Mouse (Mus musculus) CD4-positive naive resting alpha-beta T cell, adult 76 days (primary cell): ENCODE results near the gene Olfr739. TPM values are rescaled to one million over a fixed set of nuclear protein-coding genes. Genes with fewer than 3 reads are reported as not detected.

Experiments used
- total RNA-seq: library from RNA; stranded (reverse); gene quantifications from one replicate; pipeline ENCODE4 v1.2.4, GENCODE M21; 2023

Gene Olfr739
- not detected for total RNA-seq

GRCm38 (mm10) chr14:50418326-50418725, at the start of gene Olfr739:
Gene Olfr739, plus strand, starts transcription at chr14:50418626.

GRCm38 (mm10) chr14:50380863-50381262, 37.6 kb upstream of the Olfr739 start, which contains the start of gene Olfr736:
Gene Olfr736, plus strand, starts transcription at chr14:50381163.

GRCm38 (mm10) chr14:50407268-50407667, 11.2 kb upstream of the Olfr739 start, which contains the start of gene Olfr738:
Gene Olfr738, plus strand, starts transcription at chr14:50407568.

GRCm38 (mm10) chr14:50445245-50445644, 26.8 kb downstream of the Olfr739 start, which contains the start of gene Olfr740:
Gene Olfr740, plus strand, starts transcription at chr14:50445545.

GRCm38 (mm10) chr14:50472438-50472837, 54.0 kb downstream of the Olfr739 start, which contains the start of gene Olfr741:
Gene Olfr741, plus strand, starts transcription at chr14:50472738.

Other genes with a start within 250 kb of the Olfr739 start
- gene Olfr730, start 230.4 kb upstream of the Olfr739 start, total RNA-seq, result not detected
- not detected for gene Olfr731, start 176.8 kb upstream of the Olfr739 start, total RNA-seq
- gene Olfr732, start 134.4 kb upstream of the Olfr739 start, total RNA-seq, result not detected
- not detected for gene Olfr733, start 117.1 kb upstream of the Olfr739 start, total RNA-seq
- gene Olfr734, start 91.9 kb upstream of the Olfr739 start, total RNA-seq, result not detected
- not detected for gene Olfr735, start 69.8 kb upstream of the Olfr739 start, total RNA-seq
- gene Tlr11, start 60.7 kb upstream of the Olfr739 start, total RNA-seq, result 0.23 TPM
- not detected for gene Olfr736, start 37.5 kb upstream of the Olfr739 start, total RNA-seq
- not detected for gene Olfr738, start 11.1 kb upstream of the Olfr739 start, total RNA-seq
- gene Olfr740, start 26.9 kb downstream of the Olfr739 start, total RNA-seq, result not detected
- not detected for gene Olfr741, start 54.1 kb downstream of the Olfr739 start, total RNA-seq
- not detected for gene Olfr742, start 85.0 kb downstream of the Olfr739 start, total RNA-seq
- gene Olfr743, start 103.2 kb downstream of the Olfr739 start, total RNA-seq, result not detected
- gene Olfr744, start 196.3 kb downstream of the Olfr739 start, total RNA-seq, result not detected
- gene Olfr745, start 220.8 kb downstream of the Olfr739 start, total RNA-seq, result not detected
- not detected for gene Olfr746, start 228.5 kb downstream of the Olfr739 start, total RNA-seq